Mouse (Mus musculus) CD4-positive, CD25-positive, alpha-beta regulatory T cell, adult 4 months (primary cell): ENCODE results near the gene Lcor. TPM values are rescaled to one million over a fixed set of nuclear protein-coding genes. Genes with fewer than 3 reads are reported as not detected.

Experiments
- ATAC-seq: one replicate; pipeline ENCODE4 v1.8.0; 2017
- polyA plus RNA-seq, 2 experiments: library from polyadenylated mRNA; unstranded; fragments of 100-300 nt; shearing (Covaris generic); gene quantifications; one replicate each; pipeline ENCODE4 v1.2.1; 2017

Gene Lcor
- 10 to 100 TPM; 17.1 to 17.6 TPM for polyA plus RNA-seq

DNA sequence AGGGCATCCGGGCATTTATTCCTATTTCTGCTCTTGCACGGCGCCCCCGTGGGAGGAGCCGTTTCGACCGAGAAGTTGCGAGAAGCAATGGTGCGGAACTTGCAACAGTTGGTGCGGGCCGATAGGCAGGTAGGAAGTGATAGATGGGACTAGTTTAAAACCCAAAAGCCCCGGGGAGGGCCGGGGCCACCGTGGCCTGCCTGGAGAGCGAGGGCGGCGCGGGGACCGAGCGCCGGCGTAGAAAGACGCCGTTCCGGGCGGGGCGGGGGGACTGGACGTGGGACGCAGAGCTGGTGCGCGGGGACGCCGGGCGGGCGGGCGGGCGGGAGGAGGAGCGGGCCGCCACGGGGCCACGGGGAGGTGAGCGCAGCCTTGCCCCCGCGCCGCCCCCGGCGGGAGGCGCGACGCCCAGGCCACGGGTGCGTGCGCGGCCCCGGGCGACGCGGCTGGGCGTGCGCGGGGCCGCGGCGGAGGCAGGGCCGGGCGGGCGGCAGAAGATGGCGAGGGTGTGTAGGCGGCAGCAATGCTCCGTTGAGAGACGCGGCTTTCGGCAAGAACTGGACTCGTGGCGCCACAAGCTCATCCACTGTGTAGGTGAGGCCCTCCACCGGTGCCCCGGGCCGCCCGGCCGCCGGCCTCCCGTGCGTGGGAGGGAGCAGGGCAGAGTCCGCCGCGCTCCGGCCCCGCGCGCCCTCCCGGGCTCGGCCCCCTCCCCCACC lies at the start of gene Lcor:
Gene Lcor (plus strand): TSS at position 448 of the 719 bp plus-strand sequence.
- peak; percentile 75 for ATAC-seq

DNA sequence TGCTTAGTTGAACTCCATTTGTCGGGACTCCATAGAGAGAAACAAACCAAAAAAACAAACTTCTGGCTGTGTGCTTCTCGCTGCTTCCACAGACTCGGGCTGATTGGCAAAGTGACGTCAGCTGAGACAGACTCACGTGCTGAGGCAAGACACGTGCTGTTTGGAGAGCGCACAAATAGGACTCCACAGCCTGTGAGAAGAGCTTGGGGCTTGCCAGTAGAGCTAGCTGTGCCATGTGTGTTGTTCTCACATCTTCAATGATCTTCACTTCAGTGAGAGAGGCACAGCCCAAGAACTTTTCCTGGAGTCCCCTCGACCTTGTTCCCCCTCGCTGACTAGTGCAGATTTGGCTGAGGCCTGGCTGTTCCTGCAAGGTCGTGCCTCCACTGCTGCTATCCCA lies 47.1 kb upstream of the Lcor start:
- ATAC-seq = no peak

DNA sequence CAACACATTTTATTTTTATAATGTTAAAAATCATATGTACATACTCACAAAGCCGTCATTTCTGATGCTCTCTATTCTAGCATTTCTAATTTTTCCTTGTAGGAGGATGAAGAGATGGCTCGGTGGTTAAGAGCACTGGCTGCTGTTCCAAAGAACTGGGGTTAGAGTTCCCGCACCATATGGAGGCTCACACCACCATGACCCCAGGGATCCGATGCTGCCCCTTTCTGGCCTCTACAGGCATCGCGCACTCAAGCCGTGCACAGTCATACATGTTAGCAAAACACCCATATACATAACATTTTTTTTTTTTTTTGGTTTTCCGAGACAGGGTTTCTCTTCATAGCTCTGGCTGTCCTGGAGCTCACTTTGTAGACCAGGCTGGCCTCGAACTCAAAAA lies 46.0 kb upstream of the Lcor start:
- no peak for ATAC-seq

DNA sequence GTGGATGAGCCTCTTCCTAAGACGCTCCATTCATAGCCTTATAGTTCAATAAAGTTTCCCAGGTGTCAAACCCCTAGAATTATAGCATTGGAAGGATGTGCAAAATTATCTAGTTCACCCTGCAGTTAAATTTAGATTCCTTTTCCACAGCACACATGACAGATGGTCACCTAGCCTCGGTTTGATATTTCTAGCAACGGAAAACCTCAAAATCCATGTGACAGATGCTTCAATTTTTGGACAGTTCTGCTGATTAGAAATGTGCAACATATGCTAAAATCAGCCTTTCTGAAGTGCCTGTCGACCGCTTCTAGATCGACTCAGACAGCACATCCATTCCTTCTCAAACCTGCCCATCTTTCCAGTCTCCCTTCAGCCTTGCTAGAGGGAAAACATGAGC lies 43.5 kb upstream of the Lcor start:
- ATAC-seq = no peak

DNA sequence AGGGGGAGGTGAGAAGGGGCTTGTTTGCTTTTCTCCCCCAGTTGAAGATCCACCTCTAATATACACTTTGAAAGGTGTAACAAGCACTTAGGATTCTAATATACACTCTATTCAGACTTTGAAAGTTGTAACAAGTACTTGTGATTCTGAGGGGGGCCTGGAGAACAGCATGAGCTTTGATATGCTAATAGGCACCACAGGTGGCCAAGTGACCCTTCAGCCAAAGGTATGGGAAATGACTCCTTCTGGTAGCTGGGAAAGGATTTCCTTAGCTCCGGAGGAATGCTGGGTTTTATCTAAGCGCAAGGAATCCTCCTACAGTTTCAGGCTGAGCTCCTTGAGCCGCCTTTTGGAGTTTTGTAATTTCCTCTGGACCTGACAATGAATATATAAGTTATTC lies 41.0 kb upstream of the Lcor start:
- ATAC-seq = no peak

DNA sequence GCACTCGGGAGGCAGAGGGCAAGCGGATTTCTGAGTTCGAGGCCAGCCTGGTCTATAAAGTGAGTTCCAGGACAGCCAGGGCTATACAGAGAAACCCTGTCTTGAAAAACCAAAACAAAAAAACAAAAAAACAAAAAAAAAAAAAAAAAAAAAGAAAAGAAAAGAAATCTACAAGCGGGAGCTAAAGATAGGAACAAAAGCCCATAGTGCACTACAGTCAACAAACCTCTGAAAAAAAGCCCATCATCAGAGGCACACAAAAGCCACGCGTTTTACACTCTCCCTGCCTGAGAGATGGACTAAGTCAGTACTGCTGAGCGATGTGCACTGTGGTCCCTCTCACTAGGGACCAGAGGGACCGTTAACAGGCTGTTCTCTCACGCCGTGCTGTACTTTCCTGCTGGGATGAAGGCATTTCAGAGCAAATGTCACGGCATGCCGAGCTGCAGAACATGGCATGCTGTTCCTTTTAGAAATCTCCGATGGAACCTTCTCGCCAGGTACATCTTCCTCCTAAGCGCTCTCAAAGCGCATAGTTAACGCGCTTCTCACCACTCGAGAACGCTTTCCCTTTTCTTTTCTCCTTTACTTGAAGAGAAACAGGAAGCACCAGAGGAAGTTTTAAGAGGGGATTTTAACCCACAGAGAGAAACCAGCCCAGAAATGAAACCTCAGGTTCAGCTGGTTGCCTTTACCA lies 40.4 kb upstream of the Lcor start:
- ATAC-seq = peak; percentile 63

DNA sequence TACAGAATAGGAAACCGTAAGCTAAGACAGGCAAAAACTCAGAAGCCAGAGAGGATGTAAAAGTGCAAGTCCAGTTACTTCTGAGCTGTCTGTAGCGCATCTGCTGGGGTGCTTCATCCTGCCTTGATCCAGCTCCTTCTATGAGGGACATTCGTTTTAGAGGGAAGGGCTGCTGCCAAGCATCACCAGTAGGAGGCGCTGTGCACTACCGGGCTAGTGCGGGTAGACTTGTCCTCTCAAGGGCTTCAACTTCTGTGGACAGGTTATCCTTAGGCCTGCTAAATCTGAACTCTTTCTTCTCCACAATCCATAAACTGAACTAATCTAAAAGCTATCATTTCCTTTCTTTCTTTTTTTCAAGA lies 39.8 kb upstream of the Lcor start:
- ATAC-seq = peak; percentile 74

DNA sequence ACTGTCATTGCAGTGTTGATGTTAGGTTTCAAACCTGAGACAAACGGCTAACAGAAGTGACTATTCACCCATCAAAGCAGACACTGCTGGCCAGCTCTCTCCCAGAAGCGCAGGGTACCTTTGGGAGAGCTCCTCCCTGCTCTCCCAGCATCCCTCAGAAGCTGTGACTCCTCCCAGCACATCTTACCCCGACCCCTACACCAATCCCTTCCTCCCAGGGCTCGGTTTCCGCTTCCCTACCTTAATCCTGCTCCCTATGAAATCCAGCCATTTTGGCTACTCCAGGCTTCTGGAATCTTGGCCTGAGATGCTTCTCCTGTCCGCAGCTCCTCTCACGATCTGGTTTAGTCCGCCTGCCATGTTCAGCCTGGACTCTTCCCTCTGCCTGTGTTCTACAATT lies 37.9 kb upstream of the Lcor start:
- ATAC-seq = no peak

DNA sequence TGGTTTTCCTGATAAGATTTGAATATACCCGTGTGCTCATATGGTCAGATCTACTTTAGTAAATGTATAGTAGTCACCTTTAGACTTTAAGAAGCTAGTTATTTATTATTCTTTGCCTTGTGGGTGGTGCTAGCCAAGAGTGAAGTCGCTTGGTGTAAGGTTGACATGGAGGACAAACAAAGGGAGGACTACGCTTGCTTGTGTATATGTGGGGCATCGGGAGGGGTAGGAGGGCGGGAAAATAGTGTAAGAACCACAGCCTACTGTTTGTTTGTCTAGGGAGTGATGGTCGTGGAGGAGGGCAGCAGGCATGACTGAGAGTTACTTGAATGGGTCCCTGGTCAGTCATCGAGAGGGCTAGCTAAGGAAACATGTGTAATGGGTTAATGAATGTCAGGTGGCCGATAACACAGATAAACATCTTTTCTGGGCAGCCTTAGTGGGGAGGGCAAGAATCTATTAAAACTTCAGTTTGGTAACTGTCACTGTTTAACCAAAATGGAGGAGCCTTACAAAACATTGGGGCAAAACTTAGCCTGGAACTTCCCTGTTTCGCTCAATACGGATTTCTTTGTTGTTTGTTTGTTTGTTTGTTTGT lies 37.3 kb upstream of the Lcor start:
- no peak for ATAC-seq

DNA sequence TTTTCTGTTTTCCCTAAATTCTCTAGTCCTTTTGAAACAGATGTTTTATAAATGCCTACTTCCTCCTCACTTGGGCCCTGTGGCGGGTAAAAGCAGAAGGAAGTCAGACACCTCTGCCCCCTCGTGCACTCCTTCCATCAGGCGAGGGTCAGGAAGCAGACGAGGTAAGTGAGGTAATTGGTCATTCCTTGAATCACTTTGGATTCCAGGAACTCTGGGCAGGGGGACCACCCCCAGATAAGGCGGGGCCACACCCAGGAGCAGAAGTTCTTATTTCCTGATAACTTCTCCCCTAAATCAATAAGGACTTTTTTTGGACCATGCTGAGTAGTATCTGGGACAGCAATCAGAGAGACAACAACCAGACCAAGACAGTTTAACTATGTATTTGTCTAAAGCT lies 36.7 kb upstream of the Lcor start:
- no peak for ATAC-seq

DNA sequence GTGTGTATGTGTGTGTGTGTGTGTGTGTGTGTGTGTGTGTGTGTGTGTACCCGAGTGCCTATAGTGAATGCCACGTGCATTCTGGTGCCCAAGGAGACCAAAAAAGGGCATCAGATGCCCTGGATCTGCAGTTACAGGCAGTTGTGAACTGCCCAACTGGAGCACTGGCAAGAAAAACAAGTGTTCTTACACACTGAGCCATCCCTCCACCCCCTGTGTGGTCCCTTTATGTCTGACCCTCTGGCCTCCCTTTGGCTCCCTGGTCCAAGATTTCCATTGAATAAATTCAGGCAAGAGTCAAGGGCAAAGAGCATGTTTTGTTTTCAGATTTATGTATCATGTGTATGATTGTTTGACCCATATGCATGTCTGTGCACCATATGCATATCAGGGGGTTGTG lies 35.3 kb upstream of the Lcor start:
- ATAC-seq = no peak

DNA sequence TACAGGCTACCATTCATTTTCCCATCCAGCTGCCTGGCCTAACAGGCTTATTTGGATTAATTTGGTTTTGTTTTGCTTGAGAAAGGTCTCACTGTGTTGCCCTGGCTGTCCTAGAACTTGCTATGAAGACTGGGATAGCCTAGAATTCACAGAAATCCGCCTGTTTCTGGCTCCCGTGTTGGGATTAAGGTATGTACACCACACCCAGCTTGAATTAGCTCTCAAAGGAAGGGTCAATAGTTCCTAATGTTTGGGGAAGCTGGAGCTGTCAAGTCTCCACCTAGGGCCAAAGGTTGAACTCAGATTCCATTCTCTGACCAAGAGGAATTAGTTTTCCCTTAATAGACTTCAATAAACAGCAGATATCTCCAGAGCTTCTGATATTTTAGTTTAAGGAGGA lies 34.7 kb upstream of the Lcor start:
- ATAC-seq = no peak

DNA sequence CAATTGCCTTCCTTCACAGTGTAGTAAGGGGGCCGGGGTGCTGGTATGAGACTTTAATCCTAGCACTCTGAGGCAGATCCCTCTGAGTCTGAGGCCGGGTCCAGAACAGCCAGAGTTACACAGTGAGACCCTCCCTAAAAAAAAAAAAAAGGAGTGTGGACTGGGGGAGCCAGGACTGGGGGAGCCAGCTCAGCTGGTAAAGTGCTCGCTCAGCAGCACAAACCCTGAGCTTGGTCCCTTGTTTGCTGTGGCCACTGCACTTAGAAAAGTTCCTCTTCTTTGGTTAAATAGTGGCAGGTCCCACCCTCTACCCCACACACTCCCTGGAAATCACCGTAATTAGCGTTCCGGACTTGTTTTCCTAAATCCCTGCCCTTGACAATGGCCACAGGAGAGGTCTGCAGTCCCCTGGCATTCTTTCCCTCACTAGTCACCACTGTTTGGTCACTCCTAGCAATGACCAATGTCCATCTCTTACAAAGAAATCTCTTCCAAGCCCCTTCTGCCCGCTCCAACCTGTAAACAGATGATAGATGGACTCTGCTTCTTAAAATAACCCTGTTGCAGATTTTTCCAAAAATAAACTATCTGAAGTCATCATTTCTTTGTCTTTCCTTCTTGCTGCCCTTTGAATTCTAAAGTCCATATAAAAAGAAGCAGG lies 32.9 kb upstream of the Lcor start:
- ATAC-seq = no peak

DNA sequence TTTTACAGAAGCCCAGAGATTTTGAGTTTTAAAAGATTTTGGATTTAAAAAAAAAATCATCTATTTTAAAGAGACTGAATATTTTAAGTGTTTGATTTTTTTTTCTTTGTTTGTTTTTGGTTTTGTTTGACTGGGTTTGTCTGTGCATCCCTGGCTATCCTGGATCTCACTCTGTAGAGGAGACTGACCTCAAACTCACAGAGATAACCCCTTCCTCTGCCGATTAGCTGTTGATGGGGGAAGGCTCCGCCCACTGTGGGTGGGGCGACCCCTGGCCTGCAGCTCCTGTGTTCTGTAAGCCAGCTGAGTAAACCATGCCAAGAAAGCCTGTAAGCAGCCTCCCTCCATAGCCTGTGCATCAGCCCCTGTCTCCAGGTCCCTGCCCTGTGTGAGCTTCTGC lies 30.3 kb upstream of the Lcor start:
- ATAC-seq = no peak

DNA sequence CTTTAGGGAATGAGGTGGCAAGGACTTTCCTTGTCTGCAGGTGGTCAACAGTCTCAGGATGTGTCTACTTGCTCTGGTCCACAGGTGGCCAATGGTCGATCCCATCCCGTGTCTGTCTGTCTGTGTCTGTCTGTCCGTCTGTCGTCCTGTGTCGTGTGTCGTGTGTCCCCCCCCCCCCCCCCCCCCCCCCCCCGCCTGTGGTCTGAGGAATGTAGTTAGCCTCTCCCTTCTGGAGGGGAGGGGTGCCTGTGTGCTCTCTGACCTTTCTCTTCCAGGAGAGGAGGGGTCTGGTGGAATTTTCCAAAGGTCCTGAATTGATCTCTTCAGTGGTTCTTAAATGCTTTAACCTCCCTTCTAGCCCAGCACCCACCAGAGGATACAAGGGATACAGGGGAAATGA lies 27.8 kb upstream of the Lcor start:
- ATAC-seq = no peak

DNA sequence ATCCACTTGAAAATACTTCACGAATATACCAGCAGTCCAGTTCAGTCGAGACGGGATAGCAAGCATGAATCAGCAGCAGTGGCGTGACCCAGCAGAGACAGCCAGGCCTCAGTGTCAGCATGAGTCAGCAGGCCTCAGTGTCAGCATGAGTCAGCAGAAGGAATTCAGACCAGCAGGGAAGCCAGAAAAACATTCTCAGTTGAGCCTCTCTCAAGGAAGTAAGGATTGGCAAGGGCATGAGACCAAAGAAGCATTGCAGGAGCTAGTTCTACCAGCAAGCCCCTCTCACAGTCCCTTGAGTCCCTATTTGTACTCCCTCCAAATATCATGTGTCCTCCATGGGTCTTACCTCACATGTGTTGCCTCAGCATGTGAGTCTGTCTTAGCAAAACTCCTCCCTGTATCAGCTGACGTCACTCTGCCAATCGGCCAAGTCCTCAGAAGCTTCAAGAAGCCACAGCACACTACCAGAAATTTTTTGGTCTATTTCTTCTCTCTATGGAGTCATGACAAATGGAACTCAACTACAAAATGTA lies 27.3 kb upstream of the Lcor start:
- no peak for ATAC-seq

DNA sequence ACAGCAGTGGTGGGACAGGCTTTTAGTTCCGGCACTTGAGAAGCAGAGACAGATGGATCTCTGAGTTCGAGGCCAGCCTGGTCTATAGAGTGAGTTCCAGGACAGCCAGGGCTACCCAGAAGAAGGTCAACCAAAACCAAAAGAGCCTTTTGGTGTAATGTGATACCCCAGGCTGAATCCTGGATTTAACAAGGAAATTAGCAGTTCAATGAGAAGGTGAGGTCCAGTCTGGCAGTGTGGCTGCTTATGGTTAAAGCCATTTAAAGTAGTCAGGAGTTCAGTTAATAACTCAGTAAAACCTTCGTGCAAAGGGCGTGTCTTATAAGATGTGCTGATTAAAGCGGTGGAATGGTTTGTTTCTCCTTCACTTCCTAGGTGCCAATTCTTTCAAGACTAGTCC lies 25.3 kb upstream of the Lcor start:
- ATAC-seq = no peak

DNA sequence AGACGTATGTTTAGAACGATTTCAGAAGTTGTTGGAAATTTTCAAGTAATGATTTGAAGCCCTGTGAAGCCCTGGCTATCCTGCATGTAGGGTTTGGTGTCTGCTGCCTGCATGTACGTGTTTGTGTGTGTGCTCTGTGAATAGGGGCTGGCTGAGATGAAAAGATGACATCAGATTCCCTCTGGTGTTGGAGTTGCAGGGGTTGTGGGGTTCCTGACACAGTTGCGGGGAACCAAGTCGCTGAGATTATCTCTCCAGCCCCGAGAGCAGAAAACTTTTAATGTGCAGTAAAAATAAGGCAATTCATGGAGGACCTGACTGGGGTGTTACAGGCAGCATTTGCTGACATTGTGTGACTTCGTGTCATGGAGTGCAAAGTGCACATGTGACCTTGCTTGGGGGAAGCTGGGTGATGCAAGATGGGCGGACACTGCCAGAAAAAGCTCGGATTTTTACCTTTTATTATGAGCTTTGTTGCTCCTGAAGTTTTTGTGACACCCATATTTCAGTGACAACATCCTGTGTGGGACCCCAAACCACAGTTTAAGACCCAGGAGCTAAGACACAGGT lies 20.2 kb upstream of the Lcor start:
- ATAC-seq = no peak

DNA sequence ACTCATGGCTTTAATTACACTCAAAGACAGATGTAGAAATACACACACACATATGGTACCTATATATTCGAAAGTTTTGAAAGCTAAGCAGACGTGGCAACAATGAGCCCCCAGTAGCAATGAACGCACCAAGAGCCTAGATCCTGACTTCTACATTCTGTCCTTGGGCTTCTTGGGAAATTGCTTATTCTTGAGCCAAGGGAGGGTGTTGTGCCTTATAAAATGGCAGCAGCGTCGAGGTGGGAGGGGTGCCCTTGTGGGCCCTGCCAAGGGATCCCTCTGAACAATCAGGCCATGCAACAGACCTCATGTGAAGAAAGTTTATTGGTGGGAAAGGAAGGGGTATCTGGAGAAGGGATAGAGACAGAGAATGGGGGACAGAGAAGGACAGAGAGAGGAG lies 18.6 kb upstream of the Lcor start:
- no peak for ATAC-seq

DNA sequence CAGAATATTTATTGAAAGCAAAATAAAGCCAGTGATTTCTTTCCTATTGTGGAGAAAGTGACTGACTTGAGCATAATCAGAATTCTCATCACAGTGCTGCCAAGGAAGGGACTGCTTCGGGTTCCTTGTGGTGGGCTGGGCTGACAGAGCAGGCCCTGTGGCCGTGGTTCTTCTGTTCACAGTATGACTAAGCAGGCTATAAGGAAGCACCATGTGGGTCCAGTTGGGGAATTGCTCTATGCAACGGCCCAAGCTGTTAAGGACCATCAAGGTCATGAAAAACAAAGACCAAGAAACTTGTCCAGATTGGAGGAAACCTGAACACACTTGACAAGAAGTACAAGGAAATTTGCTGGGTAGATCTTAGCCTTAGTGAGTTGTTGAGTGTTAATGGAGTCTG lies 16.0 kb upstream of the Lcor start:
- ATAC-seq = no peak

DNA sequence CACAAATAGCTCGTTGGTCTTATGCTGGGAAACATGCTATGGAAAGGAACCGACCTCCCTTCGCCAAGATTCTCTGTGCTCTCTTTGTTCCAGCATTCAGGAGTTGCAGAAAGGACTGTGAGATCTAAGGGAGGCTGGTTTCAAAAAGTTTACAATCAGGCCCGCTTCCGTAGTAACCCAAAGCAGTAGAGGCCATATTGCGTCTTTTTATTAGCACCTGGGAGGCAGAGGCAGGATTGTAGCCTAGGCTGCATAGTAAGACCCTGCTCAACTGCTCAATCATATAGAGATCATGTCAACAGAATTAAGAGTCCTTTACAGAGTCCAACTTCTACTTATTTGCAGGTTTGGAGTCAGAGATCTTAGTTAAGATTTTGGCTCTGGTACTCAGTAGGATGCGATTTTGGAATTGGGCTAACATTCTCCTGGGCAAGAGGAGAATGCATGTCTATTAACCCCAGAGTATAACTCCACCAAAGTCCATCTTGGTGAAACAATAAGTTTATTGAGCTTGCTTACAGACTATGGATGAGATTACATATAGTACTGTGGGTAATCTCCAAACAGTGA lies 8.8 kb upstream of the Lcor start:
- no peak for ATAC-seq

DNA sequence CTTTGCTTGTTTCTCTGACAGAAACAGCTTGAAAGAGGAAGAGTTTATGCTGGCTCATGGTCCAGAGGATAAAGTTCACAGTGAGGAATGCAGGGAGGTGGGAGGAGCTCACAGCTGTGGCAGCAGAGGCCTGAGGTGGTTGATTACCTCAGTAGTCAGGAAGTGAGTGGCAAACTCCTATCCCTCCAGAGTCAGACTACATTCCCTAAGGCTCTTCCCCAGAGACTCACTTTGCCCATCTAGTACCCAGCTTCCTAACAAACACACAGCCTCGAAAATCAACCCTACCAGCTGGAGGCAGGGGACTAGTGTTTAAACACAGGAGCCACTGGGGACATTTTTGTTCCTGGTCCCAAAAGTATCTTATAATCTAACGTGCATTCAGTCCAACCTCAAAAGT lies 7.5 kb upstream of the Lcor start:
- no peak for ATAC-seq
